Mouse (Mus musculus) cerebellum, postnatal 25 days (tissue): ENCODE results near the gene AI464131.

Experiments used
- DNase-seq, 2 experiments: peaks; one replicate each; pipeline ENCODE4 v3.0.0; 2021; ENCODE audit warnings: mixed read lengths in 2 of 2

AI464131 gene

DNA sequence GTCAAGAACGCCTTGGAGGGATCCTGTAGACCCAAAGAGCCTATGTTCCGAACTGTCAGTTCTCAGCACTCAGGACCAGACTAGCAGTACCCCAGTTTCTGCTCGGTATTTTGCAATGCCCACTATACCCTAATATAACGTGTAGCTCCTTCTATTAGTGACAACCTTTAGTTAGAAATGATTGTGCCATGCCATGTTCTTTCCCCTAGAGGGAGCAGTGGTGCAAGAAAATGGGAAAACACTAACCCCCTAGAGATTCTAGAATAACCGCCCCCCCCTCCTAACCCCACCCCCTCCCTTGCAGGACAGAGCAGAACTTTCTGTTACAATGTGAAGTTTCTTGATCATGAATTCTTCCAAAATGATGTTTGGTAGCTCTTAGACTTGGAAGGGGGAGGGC is 1.4 kb upstream of the AI464131 start:
- DNase-seq: no peak

DNA sequence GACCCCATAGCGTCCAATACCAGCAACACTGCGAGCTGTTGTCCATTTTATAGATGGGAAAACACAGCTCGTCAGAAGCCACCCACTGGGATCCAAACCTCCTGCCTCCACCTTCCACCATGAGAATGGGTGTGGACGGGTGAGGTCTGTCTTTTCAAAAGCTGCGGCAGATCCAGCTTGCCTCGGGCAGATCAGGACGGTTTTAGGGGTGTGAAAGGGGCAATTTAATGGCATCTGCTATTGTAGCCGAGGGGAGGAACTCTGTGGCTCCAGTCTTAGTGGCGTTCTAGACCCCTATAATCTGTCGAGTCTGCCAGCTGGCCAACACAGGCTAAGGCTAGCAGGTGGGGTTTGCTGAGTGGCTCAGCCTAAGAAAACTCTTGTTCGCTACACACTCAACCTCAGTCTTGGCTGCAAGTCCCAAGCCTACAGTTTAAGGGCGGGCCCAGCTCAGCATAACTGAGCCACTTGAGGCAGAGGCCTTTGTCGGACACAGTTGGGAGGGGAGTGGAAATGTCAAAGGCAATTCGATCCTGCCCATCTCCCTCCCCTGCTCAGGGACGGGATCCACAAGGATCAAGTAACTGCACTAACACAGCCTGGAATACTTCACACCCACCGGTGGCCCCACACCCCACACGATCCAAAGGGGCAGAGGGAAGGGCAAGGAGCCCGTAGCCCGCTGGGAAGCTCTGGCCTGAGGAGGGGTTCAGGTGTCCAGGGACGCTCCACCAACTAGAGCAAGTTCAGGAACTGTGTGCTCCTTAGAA is 520 bp downstream of the AI464131 start:
- DNase-seq: no peak

DNA sequence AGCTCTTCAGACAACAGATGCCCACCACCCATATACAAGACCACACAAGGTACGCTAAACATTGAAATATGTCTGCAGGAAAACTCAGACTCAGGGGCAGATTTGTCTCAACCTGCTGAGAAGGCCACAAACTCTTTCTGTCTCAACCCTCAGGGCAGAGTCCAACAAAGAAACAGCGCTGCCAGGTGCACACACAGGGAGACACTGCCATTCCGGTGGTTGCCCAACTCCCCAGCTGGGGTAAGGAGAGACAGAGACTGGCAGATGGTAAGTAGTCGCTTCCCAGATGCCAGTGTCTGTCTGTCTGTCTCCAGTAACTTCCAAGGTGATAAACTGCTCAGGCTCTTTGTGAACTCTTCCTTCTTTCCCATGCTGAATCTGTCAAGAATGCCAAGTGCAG is 2.1 kb downstream of the AI464131 start:
- no peak for DNase-seq

DNA sequence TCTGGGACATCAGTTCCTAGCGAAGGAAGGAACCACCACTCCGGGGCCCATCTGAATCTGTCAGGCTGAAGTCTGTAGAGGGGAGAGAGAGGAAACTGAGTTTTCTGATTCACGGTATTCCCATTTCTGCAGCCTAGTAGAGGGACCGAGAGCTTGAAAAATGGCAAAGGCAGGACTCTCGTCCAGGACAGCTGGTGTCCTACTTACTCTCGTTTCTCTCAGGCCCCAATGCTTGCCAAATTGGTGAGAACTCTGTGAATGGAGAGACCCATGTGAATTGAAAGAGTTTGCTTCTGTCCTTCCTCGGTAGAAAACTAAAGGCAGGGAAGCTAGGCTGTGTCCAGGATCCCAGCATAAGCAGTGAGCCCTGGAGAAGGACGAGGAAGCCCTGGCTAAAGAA is 3.3 kb downstream of the AI464131 start:
- no peak for DNase-seq

DNA sequence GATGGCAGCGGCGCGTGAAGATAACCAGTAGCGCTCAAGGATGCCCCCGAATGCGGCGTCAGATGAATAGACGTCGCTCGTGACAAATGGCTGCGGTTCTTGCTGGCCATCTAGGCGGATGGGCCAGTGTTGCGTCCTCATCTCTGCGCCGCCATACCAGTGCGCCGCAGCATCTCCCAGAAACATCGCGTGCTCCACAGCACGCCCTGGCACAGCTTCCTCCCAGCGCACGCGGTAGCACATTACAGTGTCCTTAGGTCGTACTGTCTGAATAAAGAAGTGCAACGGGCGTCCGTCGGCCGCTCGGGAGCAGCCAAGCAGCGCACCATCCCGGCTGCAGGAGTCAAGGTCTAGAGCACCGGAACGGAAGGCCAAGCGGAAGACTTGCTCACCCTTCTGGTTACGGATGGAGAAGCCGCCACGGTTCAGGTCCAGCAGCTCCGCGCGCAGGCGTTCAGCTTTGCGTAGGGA is 3.9 kb downstream of the AI464131 start:
- peak; percentile 39 to 56 for DNase-seq

DNA sequence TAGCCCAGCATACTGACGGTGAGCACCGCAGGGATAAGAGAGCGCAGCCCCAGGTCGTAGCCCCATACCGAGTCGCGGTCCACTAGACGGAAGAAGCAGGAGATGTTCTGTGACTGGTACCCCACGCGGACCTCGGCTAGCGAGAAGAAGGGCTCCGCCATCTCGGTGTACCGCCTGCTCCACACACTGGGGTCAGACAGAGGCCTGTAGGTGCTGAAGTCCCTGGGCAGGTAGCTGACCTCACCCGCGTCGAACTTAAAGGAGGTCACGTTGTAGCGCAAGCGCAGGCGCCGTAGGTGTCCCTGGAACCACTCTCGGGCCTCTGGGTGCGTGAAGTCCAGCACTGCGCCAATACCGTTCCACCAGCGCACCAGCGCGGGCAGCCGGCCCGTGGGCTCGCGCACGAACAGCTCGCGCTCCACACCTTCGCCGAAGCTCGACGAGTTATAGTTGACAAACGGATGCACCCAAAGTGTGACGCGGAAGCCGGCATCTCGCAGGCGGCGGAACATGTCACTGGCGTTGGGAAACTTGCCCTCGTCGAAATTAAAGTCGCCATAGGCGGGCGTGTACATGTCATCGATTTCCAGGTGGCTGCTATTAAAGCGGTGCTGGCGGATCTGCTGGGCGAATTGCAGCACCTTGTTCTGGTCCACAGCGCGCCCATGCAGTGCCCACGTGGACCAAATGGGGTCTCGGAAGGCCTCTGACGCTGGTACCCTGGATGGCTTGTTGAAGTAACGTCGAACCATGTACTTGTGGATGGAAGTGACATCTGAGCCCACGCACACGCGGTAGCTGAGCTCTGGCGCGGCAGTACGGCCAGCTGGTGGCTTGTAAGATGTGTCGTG is 4.7 kb downstream of the AI464131 start:
- peak in 1 of 2 experiments; percentile 20 for DNase-seq

DNA sequence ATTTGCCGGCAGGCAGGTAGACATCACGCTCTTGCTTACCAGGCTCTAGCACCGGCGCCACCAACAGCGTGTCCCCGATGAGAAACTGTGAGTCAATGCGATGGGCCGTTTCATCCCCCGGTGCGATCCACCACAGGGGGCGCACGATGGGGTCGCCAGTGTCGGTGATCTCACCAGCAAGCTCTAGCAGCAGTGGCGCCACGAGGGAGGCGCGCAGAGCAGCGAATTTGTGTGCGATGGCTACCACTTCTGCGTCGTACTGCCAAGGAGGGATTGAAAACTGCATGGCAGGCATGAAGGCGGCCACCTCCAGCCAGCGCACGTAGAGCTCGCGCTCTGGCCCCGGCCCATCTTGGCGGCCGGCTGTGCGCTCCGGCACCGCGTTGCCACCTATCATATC is 5.3 kb downstream of the AI464131 start:
- peak in 1 of 2 experiments; percentile 30 for DNase-seq

DNA sequence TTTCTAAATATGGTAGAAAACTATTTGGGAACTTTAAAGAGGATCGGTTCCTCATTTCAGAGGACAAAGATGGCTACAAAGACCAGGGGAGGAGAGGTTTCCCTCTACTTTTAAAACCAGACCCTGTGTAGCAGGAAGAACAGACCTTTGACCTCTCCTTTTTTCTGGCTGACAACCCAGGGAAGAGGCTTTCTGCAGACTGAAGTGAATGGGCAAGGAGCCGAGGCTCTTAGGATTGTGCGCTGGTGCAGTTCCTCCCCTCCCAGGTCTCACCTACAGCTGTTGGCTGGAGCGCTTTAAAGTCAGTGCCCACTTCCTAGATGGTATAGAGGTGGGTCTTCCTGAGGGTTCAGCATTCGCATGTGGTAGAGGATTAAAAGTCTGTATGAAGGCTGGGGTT is 5.8 kb downstream of the AI464131 start:
- no peak for DNase-seq

DNA sequence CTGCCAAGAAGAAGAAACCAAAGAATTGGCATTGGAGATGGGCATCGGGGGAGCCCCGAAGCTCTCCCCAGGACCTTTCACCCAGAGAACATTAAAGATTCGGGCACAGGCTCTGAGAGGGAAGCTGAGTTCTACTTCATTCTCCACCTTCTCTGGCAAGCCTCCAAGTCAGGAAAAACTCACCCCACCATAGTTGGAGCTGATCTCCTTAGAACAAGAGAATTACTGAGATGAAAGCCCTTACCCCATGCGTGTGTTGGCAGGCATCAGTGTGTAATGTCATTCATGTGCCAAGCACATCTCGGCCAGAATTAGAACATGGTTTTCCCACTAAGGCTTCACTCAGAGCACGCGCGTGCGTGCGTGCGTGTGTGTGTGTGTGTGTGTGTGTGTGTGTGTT is 7.0 kb downstream of the AI464131 start:
- DNase-seq: no peak

DNA sequence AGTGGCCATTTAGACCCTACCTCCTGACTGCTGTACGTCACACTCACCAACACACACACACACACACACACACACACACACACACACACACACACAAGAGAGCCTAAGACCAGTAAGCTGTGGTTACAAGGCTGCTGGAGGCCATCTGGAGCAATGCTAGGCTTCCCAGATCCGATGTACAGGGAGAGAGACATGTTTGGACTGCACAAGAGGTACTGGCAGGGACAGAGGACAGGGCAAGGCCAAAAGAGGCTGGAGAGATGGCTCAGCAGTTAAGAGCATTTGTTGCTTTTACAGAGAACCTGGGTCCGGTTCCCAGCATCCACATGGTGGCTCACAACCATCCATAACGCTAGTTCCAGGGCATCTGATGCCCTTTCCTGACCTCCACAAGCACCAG is 7.8 kb downstream of the AI464131 start:
- no peak for DNase-seq

DNA sequence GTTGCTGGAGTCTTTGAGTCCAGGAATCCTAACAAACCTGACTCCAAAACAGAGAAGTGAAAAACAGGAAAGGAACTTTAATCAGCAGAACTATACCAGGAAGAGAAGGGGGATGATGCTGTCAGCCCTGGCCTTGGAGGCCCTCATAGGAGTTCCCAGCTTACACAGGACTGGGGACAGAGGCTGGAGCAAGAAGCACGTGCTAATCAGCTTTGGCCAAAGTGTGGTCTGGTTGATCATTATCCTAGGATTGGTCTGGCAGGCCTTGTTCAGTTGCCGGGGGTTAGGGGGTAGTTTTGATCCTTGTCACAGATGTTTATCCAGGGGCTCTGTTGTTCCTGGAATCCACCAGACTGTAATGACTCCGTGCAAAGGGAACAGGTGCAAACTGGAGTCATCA is 8.5 kb downstream of the AI464131 start:
- DNase-seq: no peak

DNA sequence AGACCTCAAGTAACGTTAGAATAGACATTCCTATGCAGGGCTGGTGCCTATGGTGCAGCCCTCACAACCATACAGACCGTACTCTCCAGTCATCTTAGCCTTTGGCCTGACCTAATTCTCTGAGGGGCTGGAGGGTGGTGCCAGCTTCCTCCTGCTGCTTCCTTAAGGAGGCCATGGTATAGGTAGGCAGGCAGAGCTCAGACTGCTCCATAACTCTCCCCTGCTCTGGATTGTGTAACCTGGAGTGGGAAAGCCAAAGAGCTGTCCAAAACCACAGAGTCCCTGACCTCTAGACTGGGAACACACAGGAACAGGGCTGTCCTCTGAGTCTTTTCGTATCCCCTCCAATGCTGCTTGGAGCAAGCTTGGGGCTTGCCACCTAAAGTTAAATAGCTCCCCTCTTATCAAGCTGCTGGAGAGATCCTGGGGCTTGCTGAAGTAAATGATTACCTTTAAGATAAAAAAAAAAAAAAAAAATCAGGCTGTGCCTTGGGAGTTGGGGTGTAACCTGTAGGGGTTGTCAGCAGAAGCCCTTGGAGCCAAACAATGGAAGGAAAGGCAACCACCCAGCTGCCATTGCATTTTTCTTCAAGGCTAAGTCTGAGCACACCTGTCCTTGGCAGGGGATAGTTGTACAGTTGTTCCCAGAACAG is 9.3 kb downstream of the AI464131 start:
- no peak for DNase-seq

DNA sequence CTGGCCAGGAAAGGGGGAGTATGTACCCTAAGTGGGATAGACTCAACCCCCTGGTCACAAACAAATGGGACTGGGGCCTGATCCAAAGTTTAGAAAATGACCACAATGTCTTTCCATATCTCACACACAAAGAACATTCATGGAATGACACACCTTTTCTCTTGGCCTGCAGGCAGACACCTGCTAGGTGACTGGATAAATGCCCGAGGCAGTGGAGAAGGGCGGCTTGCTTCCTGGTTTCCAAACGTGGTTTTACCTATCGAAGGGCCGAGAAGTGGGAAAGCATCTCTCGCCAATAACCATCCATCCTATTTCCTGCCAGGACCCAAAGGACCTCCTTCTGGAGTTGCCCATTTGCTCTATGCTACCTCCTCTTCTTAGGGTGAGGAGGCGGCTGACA is 9.9 kb downstream of the AI464131 start:
- peak; percentile 53 to 61 for DNase-seq

DNA sequence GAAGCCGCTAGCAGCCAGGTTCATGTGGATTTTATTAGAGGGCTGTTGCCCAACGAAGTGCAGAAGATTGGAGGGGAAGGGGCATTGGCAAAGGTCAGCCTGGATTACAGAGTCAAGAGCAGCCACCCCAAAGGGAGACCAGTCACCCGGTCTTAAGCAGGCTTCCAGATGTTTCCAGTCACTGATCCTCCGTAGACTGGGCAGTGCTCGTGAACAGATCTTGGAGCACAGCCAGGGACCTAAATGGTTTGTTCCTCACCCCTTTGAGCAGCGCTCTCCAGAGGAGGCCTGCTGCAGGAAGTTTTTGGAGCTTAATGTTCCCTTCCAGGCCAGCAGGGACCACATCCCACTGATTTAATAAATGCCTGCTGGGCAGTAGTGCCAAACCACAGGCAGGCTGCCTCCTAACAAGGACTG is 21.3 kb downstream of the AI464131 start:
- DNase-seq: no peak

DNA sequence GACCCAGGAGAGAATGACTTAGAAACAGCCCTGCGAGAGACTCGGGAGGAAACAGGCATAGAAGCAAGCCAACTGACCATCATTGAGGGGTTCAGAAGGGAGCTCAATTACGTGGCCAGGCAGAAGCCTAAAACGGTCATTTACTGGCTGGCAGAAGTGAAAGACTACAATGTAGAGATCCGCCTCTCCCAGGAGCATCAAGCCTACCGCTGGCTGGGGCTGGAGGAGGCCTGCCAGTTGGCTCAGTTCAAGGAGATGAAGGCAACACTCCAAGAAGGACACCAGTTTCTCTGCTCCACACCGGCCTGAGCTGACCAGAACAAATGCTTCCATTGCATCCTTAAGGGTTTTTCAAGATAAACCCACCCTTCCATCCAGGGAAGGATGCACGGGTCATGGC is 22.6 kb downstream of the AI464131 start:
- peak; percentile 44 to 48 for DNase-seq

DNA sequence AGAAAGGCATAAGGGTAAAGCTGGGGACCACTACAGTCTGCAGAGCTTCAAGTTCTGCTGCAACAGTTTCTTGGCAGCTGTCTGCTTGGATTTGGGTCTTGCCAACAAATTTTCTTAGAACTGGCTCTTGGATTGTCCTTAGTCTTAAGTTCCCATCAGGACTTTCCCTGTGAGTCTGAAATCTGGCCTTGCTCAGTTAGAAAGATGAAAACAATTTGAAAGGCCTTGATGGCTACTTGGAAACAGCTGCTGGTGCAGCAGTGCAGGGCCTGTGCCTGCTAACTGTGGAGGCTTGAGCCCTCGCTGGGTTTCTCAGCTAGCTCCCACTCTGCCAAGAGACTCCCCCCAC is 23.4 kb downstream of the AI464131 start:
- DNase-seq: no peak

DNA sequence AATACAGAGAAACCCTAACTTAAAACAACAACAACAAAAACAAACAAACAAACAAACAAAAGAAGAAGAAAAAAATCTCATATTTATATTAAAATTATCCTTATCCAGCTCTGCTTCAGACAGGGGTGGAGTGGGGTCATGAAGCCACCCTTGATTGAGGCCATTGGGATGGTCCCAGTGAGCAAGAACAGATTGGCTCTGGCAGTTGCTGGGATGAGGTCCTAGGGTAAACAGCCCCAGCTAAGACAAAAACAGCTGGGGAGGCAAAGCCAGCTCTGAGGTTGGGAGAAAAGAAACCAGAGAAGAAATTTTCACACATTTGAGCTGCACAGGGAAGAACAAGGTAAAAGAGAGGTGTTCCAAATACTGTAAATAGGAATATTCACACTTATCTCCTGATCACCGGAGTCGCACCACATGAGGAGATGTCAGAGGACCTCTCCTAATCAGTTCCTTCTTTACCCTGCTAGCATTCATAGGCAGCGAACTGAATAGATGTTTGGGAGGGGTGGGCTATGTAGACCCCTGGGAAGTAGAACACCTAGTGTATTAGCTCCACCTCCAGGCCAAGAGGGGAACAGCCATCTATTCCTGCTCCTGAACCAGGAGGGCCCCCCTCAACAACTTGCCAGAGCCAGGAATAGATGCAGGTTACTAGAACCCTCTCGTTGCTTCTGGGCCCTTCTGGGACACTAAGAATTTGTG is 24.0 kb downstream of the AI464131 start:
- DNase-seq: no peak

DNA sequence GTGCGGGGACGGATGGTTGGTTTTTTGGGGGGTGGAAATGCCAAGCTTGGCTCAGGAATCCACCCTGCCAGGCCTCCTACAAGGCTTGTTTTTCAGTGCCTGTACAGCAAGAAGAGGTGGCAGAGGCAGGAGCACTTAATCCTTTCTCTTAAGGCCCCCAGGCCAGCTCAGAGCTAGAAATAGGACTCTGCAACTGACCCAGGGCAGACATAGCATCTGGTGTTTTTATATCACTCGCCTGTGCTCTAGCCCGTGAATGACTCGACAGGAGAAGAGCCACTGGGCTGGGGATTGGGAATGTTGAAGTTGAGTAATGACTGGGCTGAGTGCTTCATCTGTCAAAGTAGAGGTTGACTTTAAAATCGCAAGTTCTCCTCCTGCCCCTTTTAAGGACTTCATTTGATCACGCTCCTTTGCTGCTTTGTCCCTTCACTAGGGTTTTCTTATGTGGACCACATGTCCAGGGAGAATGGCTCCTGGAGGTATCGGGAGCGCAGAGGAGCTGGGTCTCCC is 25.2 kb downstream of the AI464131 start:
- no peak for DNase-seq

DNA sequence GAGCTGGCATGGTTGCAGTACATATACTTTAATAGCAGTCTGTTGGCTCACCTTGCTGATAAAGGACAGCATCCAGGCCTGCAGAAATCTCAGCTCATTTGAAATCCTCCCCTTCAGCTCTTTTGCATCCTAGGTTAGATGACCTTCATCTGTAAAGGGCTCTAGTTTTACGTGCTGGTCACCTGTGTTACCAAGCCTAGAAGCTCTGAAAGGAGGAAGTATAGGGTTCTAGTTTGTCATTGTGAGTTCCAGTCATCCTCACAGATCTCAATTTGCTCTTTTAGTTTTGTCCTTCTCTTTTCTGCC is 31.5 kb downstream of the AI464131 start:
- no peak for DNase-seq

DNA sequence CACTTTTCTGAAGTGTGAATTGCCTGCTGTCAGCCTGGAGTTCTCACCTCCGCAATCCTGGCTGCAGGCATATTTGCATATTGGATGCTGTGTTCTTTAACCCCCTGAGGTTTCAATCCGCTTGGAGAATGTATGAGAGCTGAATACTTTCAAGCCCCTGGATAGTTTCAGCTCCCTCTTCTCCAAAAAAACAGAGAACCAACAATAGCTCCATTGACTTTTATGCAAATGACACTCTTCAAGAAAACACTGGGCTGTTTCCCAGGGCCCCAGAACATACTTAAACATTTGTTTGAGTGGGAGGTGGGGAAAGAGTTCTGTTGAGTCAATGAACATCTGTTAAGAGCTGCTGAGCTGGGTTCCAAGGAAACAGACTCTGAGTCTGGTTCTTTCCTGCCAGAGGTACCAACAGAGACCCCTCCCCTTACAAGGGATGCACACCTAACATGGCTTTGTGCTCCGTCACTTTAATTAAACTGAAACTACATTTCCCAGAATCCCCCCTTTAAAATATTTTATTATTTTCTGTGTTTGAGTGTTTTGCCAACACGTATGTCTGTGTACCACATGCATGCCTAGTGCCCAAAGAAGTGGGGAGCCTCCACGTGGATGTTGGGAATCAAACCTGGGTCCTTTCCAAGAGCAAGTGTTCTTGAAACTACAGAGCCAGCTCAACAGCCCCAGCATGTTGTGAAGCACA is 32.0 kb downstream of the AI464131 start:
- peak in 1 of 2 experiments; percentile 28 for DNase-seq

DNA sequence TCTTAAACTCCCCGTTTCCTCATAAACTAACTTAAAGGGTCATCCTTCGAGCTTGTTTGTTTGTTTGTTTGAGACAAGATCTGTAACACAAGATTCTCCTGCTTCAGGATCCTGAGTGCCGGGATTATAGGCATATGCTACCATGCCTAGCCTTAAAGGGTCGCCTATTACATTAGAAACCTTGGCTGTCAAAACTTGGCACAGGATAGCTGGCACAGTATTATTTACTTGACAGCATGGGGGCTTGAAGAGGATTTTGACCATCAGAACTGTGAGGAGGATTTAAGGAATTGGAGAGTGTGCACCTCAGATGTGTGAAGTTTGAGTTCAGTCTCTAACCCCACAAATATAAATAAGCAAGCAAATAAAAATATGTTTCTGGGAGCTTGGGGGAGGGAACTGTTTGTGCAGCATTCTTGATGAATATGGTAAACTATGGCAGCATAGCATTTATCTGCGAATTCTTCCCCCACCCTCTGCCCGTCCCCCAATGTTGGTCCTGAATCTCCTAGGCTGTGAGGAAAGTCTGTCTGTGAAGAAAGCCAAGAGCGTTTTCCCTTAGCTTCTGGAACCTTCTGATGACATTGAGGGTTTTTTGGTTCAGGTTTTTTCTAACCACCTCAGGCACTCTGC is 32.7 kb downstream of the AI464131 start:
- peak in 1 of 2 experiments; percentile 47 for DNase-seq

DNA sequence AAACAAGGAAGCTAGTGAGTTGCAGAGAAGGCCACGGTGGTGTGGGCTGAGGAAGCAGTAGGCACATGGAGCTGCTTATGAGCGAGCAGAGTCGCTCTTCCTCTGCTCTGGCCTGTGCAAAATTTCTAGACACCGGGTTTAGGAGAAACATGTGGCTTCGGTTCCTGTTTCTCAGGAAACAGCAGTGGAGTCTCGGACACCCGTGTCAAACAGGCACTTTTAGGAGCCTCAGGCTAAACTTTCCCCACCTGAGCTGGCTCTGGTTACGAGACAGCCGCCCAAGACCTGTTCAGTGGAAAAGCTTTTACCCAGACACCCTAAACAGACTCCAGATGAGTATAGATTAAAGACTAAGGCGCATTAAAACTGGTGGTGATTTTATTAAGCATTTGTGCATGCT is 33.7 kb downstream of the AI464131 start:
- DNase-seq: no peak
